Mouse (Mus musculus) testis, adult 2 months (tissue): ENCODE data around the gene Gdnf.

ENCODE experiments used
- CTCF ChIP-seq: fragments of 200-500 bp; IDR thresholded peaks from 2 replicates; pipeline ENCODE4 v1.5.1; 2012; ENCODE audit warnings: low read depth, mild to moderate bottlenecking, inconsistent platforms, low read length, moderate library complexity; ENCODE audit not compliant: control insufficient read depth, insufficient read depth, insufficient replicate concordance
- POLR2A ChIP-seq: fragments of 200-500 bp; IDR thresholded peaks from 2 replicates; pipeline ENCODE4 v1.6.1; 2012; ENCODE audit warnings: low read depth, mild to moderate bottlenecking, inconsistent platforms, low read length, moderate library complexity; ENCODE audit not compliant: control insufficient read depth

GRCm38 (mm10) chr15:7885106-7885505 is 74.5 kb downstream of the Gdnf start:
- no peak for TF ChIP-seq CTCF
- TF ChIP-seq POLR2A: no peak
